In genomic region chr9:87739543-87740161, GRCm38 (mm10) we compare ENCODE assay signal across 8 mouse cellular contexts. TPM values are rescaled to one million over a fixed set of nuclear protein-coding genes. Genes with fewer than 3 reads are reported as not detected.
DNase-seq lines count a peak whose midpoint lies in the region; ATAC-seq and TF ChIP-seq lines count a peak whose summit lies in the region.

No protein-coding gene starts in this region.

- H3K36me3 ChIP-seq in heart, embryonic 15.5 days: no peaks in the 10 kb centered on the region
- H3K36me3 ChIP-seq in liver, postnatal 0 days (replicated peaks; ENCODE audit: insufficient read depth, low read length): no peaks in the 10 kb centered on the region

- ATAC-seq in heart, embryonic 15.5 days (replicated peaks; ENCODE audit: insufficient number of reproducible peaks, insufficient read depth, low FRiP score, low read depth): 0 out of 2 replicates have a peak, but pooled peaks have one; percentile 29
- no peak for ATAC-seq in liver, postnatal 0 days
- ATAC-seq in megakaryocyte-erythroid progenitor cell, adult 5-6 weeks (replicated peaks; ENCODE audit: low FRiP score, low TSS enrichment, poor library complexity, severe bottlenecking): no peak

- no peak for TF ChIP-seq CTCF in brain, embryonic 14.5 days (IDR thresholded peaks at IDR 0.05; ENCODE audit: borderline replicate concordance, extremely low read depth, insufficient read depth, insufficient read length)
- TF ChIP-seq CTCF in liver, postnatal 0 days (IDR thresholded peaks at IDR 0.05; ENCODE audit: low read depth): no peak

- peak overlapping the region; percentile 58 for H3K27ac ChIP-seq in heart, embryonic 15.5 days
- no peak overlapping the region for H3K27ac ChIP-seq in liver, postnatal 0 days (ENCODE audit: low read depth)

- peaks cover 84% of the 10 kb centered on the region for H3K27me3 ChIP-seq in heart, embryonic 15.5 days
- peaks cover 76% of the 10 kb centered on the region for H3K27me3 ChIP-seq in liver, postnatal 0 days (ENCODE audit: insufficient read depth, low read length)

- no peak for TF ChIP-seq POLR2A in brain, embryonic 14.5 days (IDR thresholded peaks at IDR 0.05; ENCODE audit: borderline replicate concordance, extremely low read depth, insufficient read depth, insufficient read length, poor library complexity, severe bottlenecking)

- peak overlapping the region; percentile 39 for H3K9ac ChIP-seq in heart, embryonic 15.5 days
- H3K9ac ChIP-seq in liver, postnatal 0 days (replicated peaks): no peak overlapping the region

- H3K9me3 ChIP-seq in heart, embryonic 15.5 days (replicated peaks): no peaks in the 10 kb centered on the region
- H3K9me3 ChIP-seq in liver, postnatal 0 days (ENCODE audit: low read length): no peaks in the 10 kb centered on the region

- DNase-seq in adrenal gland, adult 2 months: peak; percentile 5
- DNase-seq in adrenal gland, postnatal 36 days: no peak
- DNase-seq in brain, embryonic 14.5 days (ENCODE audit: low read depth): peak; percentile 35
- DNase-seq in liver, postnatal 0 days: peak; percentile 15
- DNase-seq in Muller cell, postnatal 12 days (ENCODE audit: inconsistent ontology term): no peak
- no peak for DNase-seq in left cerebral cortex, adult 11 months (ENCODE audit: low spot score)

- WGBS in heart, embryonic 15.5 days: 2% methylated on average over 41 of the region's 41 CpGs
- WGBS in liver, postnatal 0 days (ENCODE audit: insufficient replicate concordance): 2% methylated on average over 41 of the region's 41 CpGs

- TF ChIP-seq EP300 in liver, postnatal 0 days (IDR thresholded peaks at IDR 0.05; ENCODE audit: low read depth): no peak

- peak overlapping the region; percentile 50 for H3K4me3 ChIP-seq in heart, embryonic 15.5 days
- no peak overlapping the region for H3K4me3 ChIP-seq in liver, postnatal 0 days (ENCODE audit: low read depth, low read length)

- H3K4me1 ChIP-seq in heart, embryonic 15.5 days (replicated peaks): peaks cover 18% of the 10 kb centered on the region
- no peaks in the 10 kb centered on the region for H3K4me1 ChIP-seq in liver, postnatal 0 days (ENCODE audit: insufficient read depth)

- H3K4me2 ChIP-seq in heart, embryonic 15.5 days: peak overlapping the region; percentile 75
- H3K4me2 ChIP-seq in liver, postnatal 0 days (ENCODE audit: low read depth, low read length): no peak overlapping the region

RNA-seq across cellular contexts. Expression of gene Tbx18, which starts 8.6 kb away (rescaled TPM):
- total RNA-seq in adrenal gland, adult 2 months (2021): 1 to 10 TPM in 1 of 2 experiments, under 1 TPM in 1; 0.89 to 2.2 TPM
- 0.72 and 0.85 TPM in 2 replicates for polyA plus RNA-seq in adrenal gland, adult 2 months (2012; rRNA removed)
- 1 to 10 TPM in 1 of 2 experiments, under 1 TPM in 1; 0.82 to 1.1 TPM for total RNA-seq in adrenal gland, postnatal 36 days (2021)
- 3.8 and 6.5 TPM in 2 replicates for polyA plus RNA-seq in brain, embryonic 14.5 days (2012; rRNA removed)
- 8.6 and 9.1 TPM in 2 replicates for polyA plus RNA-seq in heart, embryonic 15.5 days (2015; fragmentation: Nextera tagmentation; extraction: Ambion mirVana)
- 0.02 TPM in 1 of 2 replicates, not detected in the other for polyA plus RNA-seq in liver, postnatal 0 days (2015; fragmentation: Nextera tagmentation; extraction: Ambion mirVana)
- 0.28 TPM in 1 of 2 replicates, not detected in the other for total RNA-seq in megakaryocyte-erythroid progenitor cell, adult 5-6 weeks (2014; fragmentation: Nextera tagmentation)
- total RNA-seq in megakaryocyte-erythroid progenitor cell, adult 5-6 weeks (2017): not detected in 2 replicates

Comparison
In these comparisons a context has a peak if more than half of its experiments do, and no peak if none do; other contexts are left out.
1. DNase-seq: peak in adrenal gland, adult 2 months (single experiment), brain, embryonic 14.5 days (single experiment) and liver, postnatal 0 days (single experiment); none in adrenal gland, postnatal 36 days (0 of 2), Muller cell, postnatal 12 days (single experiment) and left cerebral cortex, adult 11 months (single experiment).